Mouse (Mus musculus) hindbrain, embryonic 14.5 days (tissue): Measurements from ENCODE around the gene Echdc3. TPM values are rescaled to one million over a fixed set of nuclear protein-coding genes. Genes with fewer than 3 reads are reported as not detected.

Source experiments
- ATAC-seq: fragments of 200-750 bp; cut with Nextera tagmentation; 2 replicates; pipeline ENCODE4 v1.8.0; 2017; ENCODE audit warnings: moderate number of reproducible peaks, mild to moderate bottlenecking, moderate TSS enrichment, moderate library complexity; ENCODE audit not compliant: low FRiP score
- DNase-seq: peaks from one replicate; pipeline ENCODE4 v3.0.0-alpha.2; 2015; ENCODE audit warnings: low spot score
- H3K27ac ChIP-seq: fragments of 300-500 bp; sonication (generic); 2 replicates; pipeline ENCODE4 v1.5.1; 2014; ENCODE audit warnings: mild to moderate bottlenecking, moderate library complexity
- H3K27me3 ChIP-seq: fragments of 300-500 bp; sonication (generic); 2 replicates; pipeline ENCODE4 v1.6.1; 2014; ENCODE audit warnings: mild to moderate bottlenecking, low read length, mixed read lengths; ENCODE audit not compliant: control insufficient read depth, insufficient read depth
- H3K36me3 ChIP-seq: fragments of 300-500 bp; sonication (generic); replicated peaks from 2 replicates; pipeline ENCODE4 v1.6.1; 2014; ENCODE audit not compliant: control insufficient read depth, insufficient read depth
- H3K4me1 ChIP-seq: fragments of 300-500 bp; sonication (generic); replicated peaks from 2 replicates; pipeline ENCODE4 v1.6.1; 2014; ENCODE audit warnings: antibody characterized with exemption, low read length, mixed read lengths; ENCODE audit not compliant: control insufficient read depth, insufficient read depth
- H3K4me2 ChIP-seq: fragments of 300-500 bp; sonication (generic); replicated peaks from 2 replicates; pipeline ENCODE4 v1.6.1; 2014; ENCODE audit warnings: mild to moderate bottlenecking, moderate library complexity
- H3K4me3 ChIP-seq: fragments of 300-500 bp; sonication (generic); replicated peaks from 2 replicates; pipeline ENCODE4 v1.5.1; 2014; ENCODE audit warnings: mild to moderate bottlenecking, low read length
- H3K9ac ChIP-seq: fragments of 300-500 bp; sonication (generic); 2 replicates; pipeline ENCODE4 v1.6.1; 2014
- H3K9me3 ChIP-seq: fragments of 300-500 bp; sonication (generic); 2 replicates; pipeline ENCODE4 v1.6.1; 2016; ENCODE audit warnings: low read length; ENCODE audit not compliant: control insufficient read depth
- WGBS: fragments of 180-500 bp; shearing (Covaris S2); extraction: QIAGEN DNeasy Blood & Tissue Kit; methylation state at CpG from one replicate; pipeline ENCODE4 v1.1.7; 2014; 5-methylcytosine and 5-hydroxymethylcytosine counted together
- polyA plus RNA-seq: library from polyadenylated mRNA; unstranded; fragments of >200 nt; fragmentation: Nextera tagmentation; extraction: Ambion mirVana; gene quantifications from 2 replicates; pipeline ENCODE4 v1.2.1, GENCODE M21; 2014

Gene Echdc3
- polyA plus RNA-seq, 1 experiment from 2014 or later, result 1.1 TPM

- ATAC-seq (no peak), DNase-seq (no peak)
- H3K4me2 ChIP-seq, result no peak overlapping the region
- H3K9me3 ChIP-seq, result no peaks in the 10 kb centered on the region
- no peak overlapping the region for H3K9ac ChIP-seq
- no peaks in the 10 kb centered on the region for H3K27me3 ChIP-seq
- no peaks in the 10 kb centered on the region for H3K36me3 ChIP-seq
- WGBS, result 87% methylated on average over 2 of the region's 2 CpGs
- peaks cover 3% of the 10 kb centered on the region; the same call in 1 of the 2 replicates for H3K4me1 ChIP-seq
- H3K4me3 ChIP-seq, result no peak overlapping the region
- H3K27ac ChIP-seq, result no peak overlapping the region
These were observed 5.1 kb downstream of the Echdc3 start for GRCm38 (mm10) chr2:6207736-6208135.

GRCm38 (mm10) chr2:6196363-6196973 lies 16.4 kb downstream of the Echdc3 start:
- no peak overlapping the region for H3K9ac ChIP-seq
- 0 out of 2 replicates have a peak overlapping the region, but pooled peaks have one; percentile 8 for H3K4me2 ChIP-seq
- H3K4me3 ChIP-seq, result no peak overlapping the region
- no peak overlapping the region for H3K27ac ChIP-seq
- peaks cover 18% of the 10 kb centered on the region for H3K4me1 ChIP-seq
- H3K9me3 ChIP-seq, result no peaks in the 10 kb centered on the region
- ATAC-seq (0 out of 2 replicates have a peak, but pooled peaks have one; percentile 41), DNase-seq (peak; percentile 57)
- no peaks in the 10 kb centered on the region for H3K27me3 ChIP-seq
- H3K36me3 ChIP-seq, result no peaks in the 10 kb centered on the region
- WGBS, result 27% methylated on average over 10 of the region's 10 CpGs

GRCm38 (mm10) chr2:6195468-6196239 lies 17.2 kb downstream of the Echdc3 start:
- no peak for DNase-seq
- H3K4me1 ChIP-seq, result peaks cover 18% of the 10 kb centered on the region
- no peak overlapping the region for H3K9ac ChIP-seq
- no peak for ATAC-seq
- WGBS, result 75% methylated on average over 15 of the region's 15 CpGs
- H3K27ac ChIP-seq, result no peak overlapping the region
- no peaks in the 10 kb centered on the region for H3K36me3 ChIP-seq
- H3K4me2 ChIP-seq, result 0 out of 2 replicates have a peak overlapping the region, but pooled peaks have one; percentile 8
- H3K4me3 ChIP-seq, result no peak overlapping the region
- H3K27me3 ChIP-seq, result no peaks in the 10 kb centered on the region
- no peaks in the 10 kb centered on the region for H3K9me3 ChIP-seq

GRCm38 (mm10) chr2:6194497-6194896 lies 18.3 kb downstream of the Echdc3 start:
- WGBS, result 63% methylated on average over 7 of the region's 7 CpGs
- no peaks in the 10 kb centered on the region for H3K27me3 ChIP-seq
- no peak overlapping the region for H3K27ac ChIP-seq
- ATAC-seq, result no peak
- H3K9me3 ChIP-seq, result no peaks in the 10 kb centered on the region
- H3K4me3 ChIP-seq, result no peak overlapping the region
- H3K4me1 ChIP-seq, result peaks cover 18% of the 10 kb centered on the region
- no peaks in the 10 kb centered on the region for H3K36me3 ChIP-seq
- H3K4me2 ChIP-seq, result no peak overlapping the region
- DNase-seq, result no peak
- no peak overlapping the region for H3K9ac ChIP-seq

GRCm38 (mm10) chr2:6193591-6193973 lies 19.3 kb downstream of the Echdc3 start:
- Histone ChIP-seq H3K9ac (no peak overlapping the region), H3K27me3 (no peaks in the 10 kb centered on the region), H3K9me3 (no peaks in the 10 kb centered on the region), H3K27ac (no peak overlapping the region), H3K36me3 (no peaks in the 10 kb centered on the region), H3K4me2 (no peak overlapping the region), H3K4me3 (no peak overlapping the region), H3K4me1 (peaks cover 18% of the 10 kb centered on the region)
- ATAC-seq, result no peak
- no peak for DNase-seq
- WGBS, result 68% methylated on average over 10 of the region's 10 CpGs

- no peak overlapping the region for H3K4me2 ChIP-seq
- WGBS, result 73% methylated on average over 20 of the region's 20 CpGs
- no peak overlapping the region for H3K4me3 ChIP-seq
- H3K27me3 ChIP-seq, result no peaks in the 10 kb centered on the region
- H3K9me3 ChIP-seq, result no peaks in the 10 kb centered on the region
- no peak overlapping the region for H3K9ac ChIP-seq
- H3K36me3 ChIP-seq, result no peaks in the 10 kb centered on the region
- H3K27ac ChIP-seq, result no peak overlapping the region
- peaks cover 18% of the 10 kb centered on the region for H3K4me1 ChIP-seq
- ATAC-seq (peak; percentile 46; the same call in 1 of the 2 replicates), DNase-seq (peak; percentile 93)
These were observed 19.8 kb downstream of the Echdc3 start for GRCm38 (mm10) chr2:6192820-6193590.

- Histone ChIP-seq H3K4me1 (peaks cover 19% of the 10 kb centered on the region; the same call in 1 of the 2 replicates), H3K36me3 (no peaks in the 10 kb centered on the region), H3K27me3 (no peaks in the 10 kb centered on the region), H3K9me3 (no peaks in the 10 kb centered on the region), H3K27ac (no peak overlapping the region), H3K4me2 (no peak overlapping the region), H3K4me3 (no peak overlapping the region), H3K9ac (no peak overlapping the region)
- DNase-seq (no peak), ATAC-seq (no peak)
- whole genome bisulfite sequencing, result 88% methylated on average over 6 of the region's 6 CpGs
These were observed 22.8 kb downstream of the Echdc3 start for GRCm38 (mm10) chr2:6190036-6190435.

GRCm38 (mm10) chr2:6189675-6189998 lies 23.2 kb downstream of the Echdc3 start:
- peaks cover 2% of the 10 kb centered on the region; the same call in 1 of the 2 replicates for H3K9me3 ChIP-seq
- WGBS, result 89% methylated on average over 2 of the region's 2 CpGs
- no peak overlapping the region for H3K4me3 ChIP-seq
- peaks cover 15% of the 10 kb centered on the region; the same call in 1 of the 2 replicates for H3K4me1 ChIP-seq
- no peak overlapping the region for H3K4me2 ChIP-seq
- H3K27ac ChIP-seq, result no peak overlapping the region
- ATAC-seq (no peak), DNase-seq (no peak)
- H3K9ac ChIP-seq, result no peak overlapping the region
- no peaks in the 10 kb centered on the region for H3K27me3 ChIP-seq
- H3K36me3 ChIP-seq, result no peaks in the 10 kb centered on the region
